Mouse (Mus musculus) frontal cortex, postnatal 10 days (tissue): Measurements from ENCODE around the gene Tmprss12.
"Not testable (repeated sequence)": the region's sequence is repeated elsewhere in the genome, so short reads cannot be mapped to it uniquely, and the experiment has no call there.

ENCODE experiments used
- DNase-seq, 2 experiments: peaks; one replicate each; pipeline ENCODE4 v3.0.0; 2022; ENCODE audit warnings: low spot score in 2 of 2, mixed read lengths in 1 of 2

Tmprss12 gene

DNA sequence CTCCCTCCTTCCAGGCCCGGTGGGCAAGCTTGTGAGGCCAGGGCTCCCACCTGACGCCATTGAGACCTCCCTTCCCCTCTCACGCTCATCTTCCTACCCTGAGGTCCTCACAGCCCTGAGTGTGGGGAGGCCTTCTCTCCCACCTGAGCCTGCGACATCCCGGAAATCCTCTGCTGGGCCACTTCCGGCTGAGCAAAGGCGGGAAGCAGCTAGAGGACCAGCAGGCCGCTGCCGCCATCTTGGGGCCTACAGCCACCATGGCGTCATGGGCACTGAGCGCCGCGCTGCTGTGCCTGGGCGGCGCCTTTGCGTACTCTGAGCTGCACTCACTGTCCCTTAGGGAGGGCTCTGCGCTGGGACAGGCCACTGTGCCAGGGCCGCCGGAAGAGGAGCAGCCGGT lies at the start of gene Tmprss12:
Gene Tmprss12 (plus strand): TSS at position 212 of the 400 bp plus-strand sequence.
- DNase-seq = no peak

DNA sequence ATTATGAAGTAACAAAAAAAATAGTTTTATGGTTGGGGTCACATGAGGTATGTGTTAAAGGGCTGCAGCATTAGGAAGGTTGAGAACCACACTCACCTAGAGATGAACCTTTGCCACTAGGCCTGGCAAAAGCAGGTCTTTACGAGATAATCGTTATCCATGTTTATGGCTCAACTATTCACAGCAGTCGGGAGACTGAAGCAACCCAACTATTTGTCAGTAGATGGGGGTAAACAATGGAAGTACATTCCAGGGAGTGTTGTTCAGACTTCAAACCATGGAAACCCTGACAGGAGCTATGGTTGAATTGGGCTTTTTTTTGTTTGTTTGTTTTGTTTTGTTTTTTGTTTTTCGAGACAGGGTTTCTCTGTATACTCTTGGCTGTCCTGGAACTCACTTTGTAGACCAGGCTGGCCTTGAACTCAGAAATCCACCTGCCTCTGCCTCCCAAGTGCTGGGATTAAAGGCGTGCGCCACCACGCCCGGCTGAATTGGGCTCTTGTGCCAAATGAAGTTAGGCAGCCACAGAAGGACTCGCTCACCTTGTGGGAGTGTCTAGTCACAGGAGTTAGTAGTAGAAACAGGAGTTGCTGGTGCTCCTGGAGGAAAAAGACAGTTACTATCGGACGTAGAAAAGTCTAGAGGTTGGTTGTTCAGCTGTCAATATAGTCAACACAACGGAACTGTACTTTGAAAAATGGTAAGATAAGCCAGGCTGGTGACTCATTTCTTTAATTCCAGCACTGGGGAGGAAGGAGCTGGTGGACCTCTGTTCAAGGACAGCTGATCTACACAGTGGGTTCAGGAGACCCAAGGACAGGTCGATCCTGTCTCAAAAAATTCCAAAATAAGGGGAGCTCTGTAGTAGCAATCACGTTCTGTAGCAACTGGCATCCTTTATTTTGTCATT lies 48.8 kb upstream of the Tmprss12 start:
- DNase-seq = no peak

DNA sequence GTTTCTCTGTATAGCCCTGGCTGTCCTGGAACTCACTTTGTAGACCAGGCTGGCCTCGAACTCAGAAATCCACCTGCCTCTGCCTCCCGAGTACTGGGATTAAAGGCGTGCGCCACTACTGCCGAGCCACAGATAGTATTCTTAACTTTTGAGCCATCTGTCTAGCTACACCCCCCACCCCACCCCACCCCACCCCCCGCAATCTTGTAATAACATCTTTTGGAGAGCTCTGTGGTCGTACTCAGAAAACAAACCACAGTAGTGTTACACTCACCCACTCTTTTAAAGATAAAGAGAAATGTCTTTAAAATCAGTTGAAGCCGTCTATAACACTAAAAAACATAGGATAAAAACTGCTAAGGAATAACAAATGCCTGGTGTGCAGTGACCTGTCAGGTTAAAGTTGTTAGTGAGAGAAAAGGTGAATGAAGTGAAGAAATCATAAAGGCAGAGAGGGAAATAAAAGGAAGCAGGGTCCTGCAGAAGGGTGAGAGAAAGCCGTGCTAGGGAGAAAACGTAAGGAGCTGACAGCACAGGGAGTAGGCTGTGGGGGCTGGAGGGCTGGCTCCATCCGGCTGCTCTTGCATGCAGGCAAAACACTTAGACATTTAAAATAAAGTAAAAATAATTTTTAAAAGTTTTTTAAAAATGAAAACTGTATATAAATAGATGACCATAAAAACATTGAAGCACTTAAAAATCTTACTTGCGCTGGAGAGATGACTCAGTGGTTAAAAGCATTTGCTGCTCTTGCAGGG lies 45.2 kb upstream of the Tmprss12 start:
- no peak for DNase-seq

DNA sequence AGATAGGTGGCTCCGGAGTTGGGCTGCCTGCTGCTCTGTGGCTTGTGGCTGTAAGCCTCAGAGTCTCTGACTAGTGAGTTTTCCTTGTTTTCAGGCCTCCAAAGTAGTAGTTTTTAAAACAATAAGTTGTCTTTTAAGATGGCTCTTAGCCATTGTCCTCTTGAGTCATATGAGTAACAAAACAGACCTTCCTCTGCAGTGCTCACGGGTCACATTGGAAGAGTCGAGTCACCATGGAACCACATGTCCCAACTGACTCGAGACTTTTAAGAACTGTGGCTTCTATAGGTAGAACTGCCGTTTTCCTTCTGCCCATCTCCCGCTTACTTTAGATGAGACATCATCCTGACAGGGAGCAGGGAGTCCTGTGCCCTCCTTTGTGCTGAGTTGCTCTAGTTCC lies 43.7 kb upstream of the Tmprss12 start:
- no peak for DNase-seq

DNA sequence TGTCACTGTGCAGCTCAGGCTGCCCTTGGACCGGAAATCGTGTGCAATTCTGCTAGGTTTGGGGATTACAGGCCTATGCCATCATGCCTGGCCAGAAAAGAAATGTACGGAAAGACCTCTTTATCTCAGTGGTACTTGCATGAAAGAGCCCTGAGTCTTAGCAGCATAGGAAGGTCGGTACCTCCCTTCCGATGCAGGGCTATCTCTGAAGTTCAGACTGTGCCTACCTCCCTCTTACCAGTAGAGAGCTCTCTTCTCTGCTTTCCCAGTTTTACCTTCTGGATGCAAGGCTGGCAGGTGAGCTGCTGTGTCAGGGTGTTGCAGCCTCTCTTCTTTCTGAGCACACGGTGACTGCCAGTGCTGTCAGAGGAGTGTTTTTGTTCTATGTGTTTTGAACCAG lies 38.9 kb upstream of the Tmprss12 start:
- DNase-seq = no peak

DNA sequence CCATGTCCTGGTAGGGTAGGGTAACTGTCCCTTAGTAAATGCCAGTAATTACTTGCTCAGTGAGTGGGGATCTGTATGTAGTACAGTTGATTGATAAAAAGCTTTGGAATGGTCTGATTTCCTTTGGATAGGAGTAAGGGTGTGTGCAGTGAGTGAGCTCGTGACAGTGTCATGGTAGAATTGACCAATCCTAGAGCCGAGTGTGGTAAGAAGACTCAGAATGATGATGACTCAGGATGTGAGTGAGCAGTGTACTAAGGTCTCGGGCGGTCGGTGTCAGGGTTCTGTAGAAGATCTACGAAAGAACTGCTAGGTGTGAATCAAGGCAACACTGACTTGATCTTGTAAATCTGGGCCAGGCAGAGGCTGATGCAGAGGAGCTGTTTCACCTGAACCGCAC lies 34.7 kb upstream of the Tmprss12 start:
- no peak for DNase-seq

DNA sequence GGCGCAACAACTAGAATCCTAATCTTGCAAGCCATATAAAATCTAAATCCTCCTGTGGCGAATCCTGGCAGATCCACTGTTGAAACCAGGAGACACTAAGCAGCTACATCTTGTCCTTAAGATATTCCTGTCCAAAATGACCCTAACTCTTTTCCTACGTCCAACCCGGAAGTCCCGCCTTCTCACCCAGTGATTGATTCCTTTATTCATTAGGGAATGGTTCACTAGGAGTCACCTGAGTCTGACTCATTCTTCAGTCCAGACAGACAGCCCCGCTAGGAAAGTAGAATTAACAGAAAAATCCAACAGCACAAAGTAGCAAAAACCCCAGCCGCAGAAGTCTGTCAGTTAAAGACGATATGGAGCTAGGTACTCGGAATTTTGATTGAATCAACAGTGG lies 33.3 kb upstream of the Tmprss12 start:
- no peak for DNase-seq

DNA sequence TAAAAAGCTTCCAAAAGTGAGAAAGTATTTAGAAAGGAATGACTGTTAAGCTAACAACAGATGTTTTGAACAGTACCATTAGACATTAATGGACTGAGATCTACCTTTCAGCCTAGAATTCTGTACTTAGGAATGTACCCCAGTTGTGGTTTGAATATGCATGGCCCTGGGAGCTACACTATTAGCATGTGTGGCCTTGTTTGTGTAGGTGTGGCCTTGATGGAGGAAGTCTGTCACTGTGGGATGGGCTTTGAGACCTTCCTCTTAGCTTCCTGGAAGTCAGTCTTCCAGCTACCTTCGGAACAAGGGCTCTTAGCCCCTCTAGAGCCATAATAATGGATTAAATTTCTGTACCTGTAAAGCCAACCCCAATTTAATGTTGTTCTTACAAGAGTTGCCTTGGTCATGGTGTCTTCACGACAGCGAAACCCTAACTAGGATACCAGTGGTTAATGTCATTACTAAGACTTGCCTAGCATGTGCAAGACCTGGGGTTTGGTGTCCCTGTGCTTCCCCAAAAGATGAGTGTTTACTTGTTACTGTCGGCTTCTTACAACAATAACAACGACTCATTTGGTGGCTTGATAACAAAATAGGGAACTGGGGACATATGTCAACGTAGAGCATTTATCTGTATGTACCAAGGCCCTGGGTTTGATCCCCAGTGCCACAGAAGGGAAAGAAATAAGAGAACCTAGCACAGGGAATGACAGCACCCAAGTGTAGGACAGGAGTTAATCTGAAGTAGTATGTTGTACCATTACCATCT lies 31.8 kb upstream of the Tmprss12 start:
- no peak for DNase-seq

DNA sequence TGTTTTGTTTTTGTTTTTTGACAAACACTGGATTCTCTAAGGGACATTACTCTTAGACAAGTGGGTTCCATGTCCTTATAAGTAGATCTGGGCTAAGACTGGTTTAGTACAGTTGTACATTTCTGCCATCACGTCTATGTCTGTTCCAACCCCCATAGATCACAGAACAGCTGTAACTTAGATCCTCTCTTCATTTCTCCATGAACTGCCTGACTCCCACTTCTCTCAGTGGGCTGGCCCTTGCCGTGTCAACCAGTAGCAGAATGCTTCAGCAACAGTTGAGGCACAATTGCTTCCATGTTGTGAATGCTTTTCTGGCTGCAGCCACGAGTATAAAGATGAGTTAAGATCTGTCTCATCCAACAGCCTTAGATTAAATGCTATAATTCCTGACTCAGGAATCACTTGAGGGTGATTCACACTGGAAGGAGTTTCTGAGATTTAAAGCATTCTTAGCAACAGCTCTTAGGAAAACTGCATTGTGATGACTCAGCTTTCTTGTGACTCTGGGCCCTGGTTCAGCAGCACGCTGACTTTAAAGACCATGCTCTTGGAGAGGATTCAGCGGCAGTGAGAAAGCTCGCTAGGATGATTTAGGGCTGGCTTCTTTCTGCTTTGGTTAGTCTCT lies 29.4 kb upstream of the Tmprss12 start:
- DNase-seq = no peak

DNA sequence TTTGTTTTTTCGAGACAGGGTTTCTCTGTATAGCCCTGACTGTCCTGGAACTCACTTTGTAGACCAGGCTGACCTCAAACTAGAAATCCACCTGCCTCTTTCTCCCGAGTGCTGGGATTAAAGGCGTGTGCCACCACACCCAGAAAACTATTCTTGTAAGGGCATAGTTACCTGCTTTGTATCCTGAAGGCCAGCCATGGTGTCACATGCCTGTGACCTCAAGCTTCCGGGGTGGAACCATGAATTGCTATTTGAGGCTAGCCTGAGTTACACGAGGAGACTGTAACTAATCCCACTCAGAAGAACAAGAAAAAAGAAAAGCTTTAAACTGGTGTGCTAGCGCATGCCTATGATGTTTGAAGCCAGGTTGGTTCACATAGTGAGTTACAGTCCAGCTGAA lies 24.3 kb upstream of the Tmprss12 start:
- DNase-seq = no peak

DNA sequence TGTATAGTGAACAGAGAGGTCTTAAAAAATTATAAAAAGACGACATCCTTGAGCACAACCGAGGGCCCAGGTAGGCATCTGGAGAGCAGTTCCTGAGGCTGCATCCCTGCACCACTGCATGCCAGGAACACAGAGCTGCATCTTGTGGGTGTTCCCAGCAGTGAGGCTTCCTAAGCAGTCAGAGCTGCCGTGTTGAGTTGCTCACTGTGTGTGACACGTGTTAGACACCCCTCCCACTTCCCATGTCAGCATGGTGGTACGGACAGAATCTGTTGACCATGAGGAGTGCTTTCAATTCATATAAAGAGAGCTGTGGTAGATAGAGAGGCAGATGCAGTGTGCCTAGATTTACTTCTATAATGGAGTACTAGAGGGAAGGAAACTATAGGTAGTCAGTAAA lies 23.3 kb upstream of the Tmprss12 start:
- no peak for DNase-seq

DNA sequence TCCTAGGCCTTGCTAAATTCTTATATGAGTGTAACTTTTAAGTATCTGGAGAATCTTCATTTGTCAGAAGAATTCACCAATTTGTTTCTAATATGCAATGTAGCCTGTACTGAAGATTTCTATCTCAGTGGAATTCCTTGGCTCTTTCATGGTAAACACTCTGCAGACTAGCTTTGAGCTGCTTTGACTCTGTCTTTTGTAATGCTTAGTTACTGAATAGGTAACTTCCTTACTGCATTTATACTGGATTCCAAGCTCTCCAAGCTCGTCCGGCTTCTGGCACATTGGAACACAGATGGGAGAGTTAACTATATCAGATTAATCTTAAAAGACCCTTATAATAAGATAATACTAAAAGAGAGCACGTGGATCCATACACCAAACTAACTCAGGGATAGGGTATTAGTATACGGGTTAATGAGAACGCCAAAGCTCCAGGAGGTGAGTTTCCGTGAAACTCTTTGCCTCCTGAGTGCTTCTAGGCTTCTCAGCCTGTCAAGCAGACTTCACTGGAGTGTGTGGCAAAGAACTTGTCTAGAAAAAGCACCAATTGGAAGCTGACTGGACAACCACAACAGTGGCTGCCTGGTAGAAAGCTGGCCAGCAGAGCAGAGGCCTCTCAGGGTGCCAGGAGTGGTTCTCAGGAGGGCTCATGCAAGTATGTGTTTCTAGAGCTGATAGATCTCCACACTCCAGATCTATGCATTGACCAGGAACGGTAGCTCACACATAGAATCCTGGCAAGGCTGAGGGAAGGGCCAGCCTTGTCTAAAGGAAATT lies 21.8 kb upstream of the Tmprss12 start:
- no peak for DNase-seq

DNA sequence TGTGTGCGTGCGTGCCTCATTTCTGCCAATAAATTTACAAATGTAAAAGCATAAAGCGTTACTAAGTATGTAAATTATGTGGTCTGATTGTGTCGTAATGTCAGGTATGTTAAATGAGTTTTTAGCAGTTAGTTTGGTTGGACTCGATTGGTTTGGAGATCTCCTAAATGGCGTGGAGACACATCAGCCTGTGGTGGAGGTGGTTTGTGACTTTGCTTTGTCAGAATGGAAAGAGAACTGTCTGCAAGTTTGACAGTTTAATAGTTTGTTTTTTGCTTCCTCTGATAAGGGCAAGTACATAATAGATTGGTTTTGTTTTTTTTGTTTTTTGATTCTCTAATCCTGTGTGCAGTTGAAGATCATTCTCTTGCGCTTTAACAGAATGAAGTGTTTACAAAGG lies 20.3 kb upstream of the Tmprss12 start:
- not testable (repeated sequence) for DNase-seq

DNA sequence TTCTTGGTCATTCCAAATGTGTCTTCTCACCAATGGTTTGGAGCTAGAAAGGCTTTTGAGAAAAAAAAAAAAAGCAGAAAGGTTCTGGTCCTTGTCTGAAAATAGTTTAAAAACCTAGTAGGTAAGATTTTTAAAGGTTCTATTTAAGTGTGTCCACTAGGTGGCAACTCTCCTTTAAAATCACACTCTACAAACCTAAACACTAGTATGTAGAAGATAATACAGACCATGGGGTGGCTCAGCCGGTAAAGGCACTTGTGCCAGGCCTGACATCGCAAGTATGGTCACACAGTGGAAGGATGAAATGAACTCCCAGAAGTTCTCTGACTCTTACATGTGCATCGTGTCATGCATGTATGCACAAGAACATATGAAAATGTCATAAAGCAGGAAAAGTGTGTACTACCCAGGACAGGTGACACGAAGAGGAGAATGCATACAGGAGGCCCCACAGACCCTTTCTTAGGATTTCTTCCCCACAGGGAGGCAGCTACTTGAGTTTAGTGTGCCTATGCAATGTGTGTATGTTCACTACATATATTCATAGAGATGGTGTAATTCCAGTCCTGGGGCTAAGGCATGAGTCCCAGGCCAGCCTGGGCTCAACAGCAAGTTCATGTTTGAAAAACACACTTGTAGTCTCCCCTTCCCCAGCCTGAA lies 17.3 kb upstream of the Tmprss12 start:
- no peak for DNase-seq

DNA sequence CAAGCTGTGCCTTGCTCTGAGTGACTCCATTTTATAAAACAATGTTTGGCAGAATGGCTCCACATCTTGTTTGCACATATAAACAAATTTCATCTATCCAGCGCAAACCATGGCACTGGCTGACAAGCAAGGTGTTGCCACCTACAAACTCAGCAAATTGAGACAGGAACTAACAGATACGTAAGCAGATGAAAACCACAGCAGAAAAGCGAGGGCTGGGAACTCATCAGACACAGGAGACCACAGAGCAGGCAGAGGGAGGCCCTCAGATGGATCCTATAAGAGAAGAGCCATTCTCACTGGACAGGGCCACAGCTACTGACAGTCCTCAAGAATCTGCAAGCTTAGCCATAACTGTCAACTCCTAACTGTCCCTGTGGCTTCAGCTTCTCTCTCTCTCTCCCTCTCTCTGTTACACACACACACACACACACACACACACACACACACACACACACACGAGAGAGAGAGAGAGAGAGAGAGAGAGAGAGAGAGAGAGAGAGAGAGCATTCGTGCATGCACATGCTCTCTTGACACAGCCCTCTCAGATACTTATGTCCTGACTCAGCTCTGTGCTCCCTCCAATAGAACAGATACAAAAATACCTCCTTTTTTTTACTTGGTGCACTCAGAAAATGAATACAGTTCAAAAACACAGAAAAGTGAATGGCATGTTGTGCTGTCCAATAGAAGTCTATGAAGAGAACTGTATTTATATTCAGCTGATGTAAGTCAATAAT lies 14.9 kb upstream of the Tmprss12 start:
- no peak for DNase-seq

DNA sequence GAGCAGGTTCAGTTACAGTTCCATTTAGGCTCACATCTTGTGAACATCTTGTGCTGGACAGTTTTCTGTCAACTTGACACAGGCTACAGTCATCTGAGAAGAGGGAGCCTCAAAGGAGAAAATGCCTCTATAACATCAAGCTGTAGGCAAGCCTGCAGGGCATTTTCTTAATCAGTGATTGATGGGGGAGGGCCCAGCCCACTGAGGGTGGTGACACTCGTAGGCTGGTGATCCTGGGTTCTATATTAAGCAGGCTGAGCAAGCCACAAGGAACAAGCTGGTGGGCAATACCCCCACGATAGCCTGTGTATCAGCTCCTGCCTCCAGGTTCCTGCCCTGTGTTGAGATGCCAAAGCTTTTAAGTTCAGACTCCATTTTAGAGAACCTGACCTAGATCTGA lies 11.7 kb upstream of the Tmprss12 start:
- no peak for DNase-seq

DNA sequence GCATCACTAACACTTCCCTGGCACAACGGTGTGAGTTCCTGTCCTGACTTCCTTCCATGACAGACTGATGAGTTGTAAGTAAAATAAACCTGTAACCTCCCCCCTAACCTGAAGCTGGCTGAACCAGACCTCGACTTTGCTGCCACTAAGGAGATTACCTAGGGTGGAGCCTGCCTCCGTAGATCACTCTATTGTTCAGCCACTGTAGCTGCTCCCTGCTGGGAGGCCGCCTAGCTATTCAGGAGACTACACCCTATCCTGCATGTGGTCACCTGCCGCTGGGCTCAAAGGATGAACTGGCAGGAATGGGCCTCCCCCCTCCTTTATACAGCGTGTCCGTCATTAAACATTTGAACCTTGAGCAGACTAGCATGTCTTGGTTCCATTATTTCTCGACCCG lies 10.9 kb upstream of the Tmprss12 start:
- no peak for DNase-seq

DNA sequence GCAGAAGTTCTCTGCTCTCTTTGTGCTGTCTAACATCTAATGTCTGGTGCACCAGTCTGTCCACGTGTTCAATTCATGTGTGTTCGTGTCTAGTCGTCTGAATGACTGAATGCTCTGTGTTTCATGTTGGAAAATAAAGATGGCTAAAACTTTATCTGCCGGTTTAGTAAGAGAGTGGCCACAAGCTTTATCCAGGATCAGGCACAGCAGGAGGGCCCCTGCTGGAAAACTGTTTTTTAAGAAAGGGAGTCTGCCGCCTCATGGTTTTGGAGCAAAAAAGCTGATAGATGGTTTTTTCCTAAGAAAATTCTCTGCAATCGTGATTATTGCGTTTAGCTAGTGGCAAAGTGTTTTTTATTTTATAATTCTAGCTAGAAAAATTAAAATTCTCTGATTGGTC lies 10.0 kb upstream of the Tmprss12 start:
- not testable (repeated sequence) for DNase-seq

DNA sequence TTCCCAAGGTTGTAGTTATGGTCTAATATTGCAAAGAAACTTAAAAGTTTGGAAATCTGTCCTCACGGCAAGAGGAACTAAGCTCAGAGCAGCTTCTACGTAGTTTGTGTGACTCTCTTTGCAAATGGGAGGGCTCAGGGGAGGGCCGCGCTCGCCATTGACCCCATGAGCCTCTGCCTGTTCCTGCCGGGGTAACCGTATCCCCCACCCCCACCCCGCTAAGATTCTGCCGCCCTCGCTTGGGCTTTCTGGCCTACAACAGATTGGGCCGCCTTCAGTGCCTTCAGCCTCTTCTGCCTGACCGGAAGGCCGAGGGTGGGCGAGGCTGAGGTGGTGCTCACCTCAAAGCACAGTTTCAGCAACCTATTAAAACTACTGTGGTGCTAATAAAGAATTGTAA lies 9.2 kb upstream of the Tmprss12 start:
- no peak for DNase-seq
